ENCODE assay signal across 10 mouse cellular contexts in the genomic region with DNA sequence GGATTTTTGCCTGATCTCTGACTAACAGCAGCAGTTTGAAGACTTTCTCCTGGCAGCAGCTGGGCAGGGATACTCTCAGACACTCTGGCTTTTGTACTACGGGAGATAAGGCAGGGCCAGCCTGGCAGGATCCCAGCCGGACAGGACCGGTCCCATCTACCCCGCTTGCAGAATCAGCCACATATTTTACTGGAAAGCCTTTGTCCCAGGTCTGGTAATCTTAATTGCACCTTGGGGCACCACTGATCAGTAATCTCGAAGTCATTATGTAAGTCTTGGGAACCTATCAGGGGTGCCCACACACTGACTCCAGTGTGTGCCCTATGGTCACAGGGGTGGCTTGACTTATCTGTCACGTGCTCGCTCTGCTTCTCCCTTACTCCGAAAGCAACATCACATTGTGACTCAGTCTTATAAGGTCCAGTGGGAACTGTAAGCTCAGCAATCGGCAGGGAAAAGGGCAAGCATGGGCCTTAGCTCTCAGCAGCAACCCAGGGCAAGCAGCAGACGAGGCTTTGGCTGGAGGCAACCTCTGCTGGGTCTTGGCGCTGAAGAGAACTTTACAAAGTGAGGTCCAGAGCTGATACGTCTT.
DNase-seq lines count a peak whose midpoint lies in the region; ATAC-seq and TF ChIP-seq lines count a peak whose summit lies in the region.
"Had no signal": no experiment of that assay in that cellular context is flagged by ENCODE, and none has a peak within 500 bp of the region (broad histone marks: within the 10 kb centered on the region; RNA-seq: fewer than 3 reads in every experiment).

No protein-coding gene starts in this region.

- no peaks in the 10 kb centered on the region for H3K27me3 ChIP-seq in lung, embryonic 14.5 days (ENCODE audit: insufficient read depth, low read length)
- H3K27me3 ChIP-seq in stomach, embryonic 15.5 days (replicated peaks), result no peaks in the 10 kb centered on the region
- 0 out of 2 replicates have a peak, but pooled peaks cover 4% of the 10 kb centered on the region for H3K27me3 ChIP-seq in liver, embryonic 12.5 days (replicated peaks)
- H3K27me3 ChIP-seq: CH12.LX; embryonic facial prominence, embryonic 15.5 days had no signal

- H3K4me3 ChIP-seq in lung, embryonic 14.5 days (ENCODE audit: low read depth, low read length), result no peak overlapping the region
- H3K4me3 ChIP-seq in stomach, embryonic 15.5 days (replicated peaks), result no peak overlapping the region
- no peak overlapping the region for H3K4me3 ChIP-seq in liver, embryonic 12.5 days
- H3K4me3 ChIP-seq: embryonic facial prominence, embryonic 15.5 days had no signal

- H3K4me2 ChIP-seq in lung, embryonic 14.5 days, result no peak overlapping the region
- H3K4me2 ChIP-seq in stomach, embryonic 15.5 days, result no peak overlapping the region
- no peak overlapping the region for H3K4me2 ChIP-seq in liver, embryonic 12.5 days
- H3K4me2 ChIP-seq: embryonic facial prominence, embryonic 15.5 days had no signal

- TF ChIP-seq CTCF in lung, embryonic 14.5 days (IDR thresholded peaks at IDR 0.05; ENCODE audit: low read depth), result no peak

- peak; percentile 49 for DNase-seq in lung, embryonic 14.5 days
- DNase-seq in lung, adult 18-20 months, result no peak
- DNase-seq in heart, adult 9 months (ENCODE audit: low spot score in 2 of 2), result peak; percentile 44 to 66
- peak; percentile 40 for DNase-seq in kidney, adult 18-20 months
- no peak for DNase-seq in frontal cortex, postnatal 14 days (ENCODE audit: low spot score in 2 of 2)
- DNase-seq in left cerebral cortex, postnatal 14 days (ENCODE audit: low spot score in 2 of 2), result no peak

- intact Hi-C loops in left cerebral cortex, postnatal 14 days (cut with DNase I), result no loop called here

- H3K27ac ChIP-seq in lung, embryonic 14.5 days (ENCODE audit: low read depth), result no peak overlapping the region
- H3K27ac ChIP-seq in stomach, embryonic 15.5 days, result no peak overlapping the region
- H3K27ac ChIP-seq in liver, embryonic 12.5 days, result no peak overlapping the region
- H3K27ac ChIP-seq: embryonic facial prominence, embryonic 15.5 days had no signal

- no peaks in the 10 kb centered on the region for H3K36me3 ChIP-seq in lung, embryonic 14.5 days (ENCODE audit: insufficient read depth)
- no peaks in the 10 kb centered on the region for H3K36me3 ChIP-seq in stomach, embryonic 15.5 days
- H3K36me3 ChIP-seq in liver, embryonic 12.5 days, result no peaks in the 10 kb centered on the region
- H3K36me3 ChIP-seq: embryonic facial prominence, embryonic 15.5 days had no signal

- no peaks in the 10 kb centered on the region for H3K9me3 ChIP-seq in lung, embryonic 14.5 days (ENCODE audit: low read depth, low read length)
- no peaks in the 10 kb centered on the region for H3K9me3 ChIP-seq in stomach, embryonic 15.5 days
- H3K9me3 ChIP-seq in liver, embryonic 12.5 days (replicated peaks), result no peaks in the 10 kb centered on the region
- H3K9me3 ChIP-seq: embryonic facial prominence, embryonic 15.5 days had no signal

- WGBS in lung, embryonic 14.5 days, result 62% methylated on average over 12 of the region's 12 CpGs
- WGBS in stomach, embryonic 15.5 days, result 69% methylated on average over 12 of the region's 12 CpGs
- 63% methylated on average over 12 of the region's 12 CpGs for WGBS in liver, embryonic 12.5 days (ENCODE audit: insufficient replicate concordance)

- ATAC-seq in lung, embryonic 14.5 days (ENCODE audit: insufficient read depth), result 0 out of 2 replicates have a peak, but pooled peaks have one; percentile 38
- peak; percentile 40 for ATAC-seq in stomach, embryonic 15.5 days (ENCODE audit: insufficient read depth, low FRiP score, low read depth)
- ATAC-seq in liver, embryonic 12.5 days, result no peak

- H3K9ac ChIP-seq in lung, embryonic 14.5 days, result no peak overlapping the region
- H3K9ac ChIP-seq in stomach, embryonic 15.5 days, result no peak overlapping the region
- no peak overlapping the region for H3K9ac ChIP-seq in liver, embryonic 12.5 days
- H3K9ac ChIP-seq: embryonic facial prominence, embryonic 15.5 days had no signal

- H3K4me1 ChIP-seq in lung, embryonic 14.5 days (ENCODE audit: insufficient read depth), result peaks cover 30% of the 10 kb centered on the region
- H3K4me1 ChIP-seq in stomach, embryonic 15.5 days, result peaks cover 22% of the 10 kb centered on the region
- H3K4me1 ChIP-seq in liver, embryonic 12.5 days, result peaks cover 7% of the 10 kb centered on the region

Comparison
In these comparisons a context has a peak if more than half of its experiments do, and no peak if none do; other contexts are left out.
1. DNase-seq: peak in lung, embryonic 14.5 days (single experiment), heart, adult 9 months (2 of 2) and kidney, adult 18-20 months (single experiment); none in lung, adult 18-20 months (0 of 2), frontal cortex, postnatal 14 days (0 of 2) and left cerebral cortex, postnatal 14 days (0 of 2).